9 mouse cellular contexts compared by ENCODE assay signal in the genomic region with DNA sequence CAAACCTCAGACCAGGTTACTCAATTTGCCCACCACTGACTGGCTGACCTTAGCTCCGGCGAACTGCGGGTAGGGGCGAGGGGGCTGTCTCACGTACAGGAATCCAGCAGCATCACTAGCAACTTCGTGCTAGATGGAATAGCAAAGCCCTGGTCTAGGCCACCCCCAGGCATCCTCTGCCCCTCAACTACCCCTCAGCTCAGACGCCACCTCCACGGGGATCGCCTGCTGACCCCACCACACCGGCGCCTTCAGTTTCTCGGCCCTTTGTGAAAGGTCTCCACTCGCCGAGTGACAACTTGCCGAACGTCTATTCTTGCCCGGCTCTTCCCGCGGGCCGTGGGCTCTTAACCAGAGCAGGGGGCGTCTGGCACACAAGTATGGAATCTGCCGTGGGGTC. TPM values are rescaled to one million over a fixed set of nuclear protein-coding genes. Genes with fewer than 3 reads are reported as not detected.
DNase-seq lines count a peak whose midpoint lies in the region; ATAC-seq and TF ChIP-seq lines count a peak whose summit lies in the region.
"Had no signal": no experiment of that assay in that cellular context is flagged by ENCODE, and none has a peak within 500 bp of the region (broad histone marks: within the 10 kb centered on the region; RNA-seq: fewer than 3 reads in every experiment).

No protein-coding gene starts in this region.

- TF ChIP-seq POLR2A in cerebellum, adult 2 months (IDR thresholded peaks at IDR 0.05; ENCODE audit: borderline replicate concordance, insufficient read depth, low read length), result no peak
- TF ChIP-seq POLR2A in thymus, adult 2 months (IDR thresholded peaks at IDR 0.05; ENCODE audit: control insufficient read depth, extremely low read depth, insufficient read depth, low read length, poor library complexity), result no peak

- no peaks in the 10 kb centered on the region for H3K9me3 ChIP-seq in limb, embryonic 12.5 days
- no peaks in the 10 kb centered on the region for H3K9me3 ChIP-seq in stomach, embryonic 15.5 days

- peak overlapping the region; percentile 72 for H3K9ac ChIP-seq in limb, embryonic 12.5 days (replicated peaks)
- H3K9ac ChIP-seq in stomach, embryonic 15.5 days, result peak overlapping the region; percentile 73

- H3K36me3 ChIP-seq in thymus, adult 2 months (ENCODE audit: control insufficient read depth, insufficient read depth, low read length), result no peaks in the 10 kb centered on the region
- H3K36me3 ChIP-seq in limb, embryonic 12.5 days, result peaks cover 7% of the 10 kb centered on the region; the same call in 1 of the 2 replicates
- H3K36me3 ChIP-seq in stomach, embryonic 15.5 days, result no peaks in the 10 kb centered on the region

- no peak for DNase-seq in cerebellum, adult 2 months
- no peak for DNase-seq in cerebellum, adult 11-12 months
- no peak for DNase-seq in thymus, adult 2 months
- DNase-seq in thymus, postnatal 14 days, result no peak
- no peak for DNase-seq in cerebellum, adult 9-11 months

- H3K4me3 ChIP-seq in cerebellum, adult 2 months (replicated peaks; ENCODE audit: insufficient read depth, low read depth, low read length), result peak overlapping the region; percentile 76
- H3K4me3 ChIP-seq in thymus, adult 2 months (ENCODE audit: control insufficient read depth, insufficient read depth, low read length), result peak overlapping the region; percentile 88
- H3K4me3 ChIP-seq in limb, embryonic 12.5 days (replicated peaks), result peak overlapping the region; percentile 67
- H3K4me3 ChIP-seq in stomach, embryonic 15.5 days (replicated peaks), result peak overlapping the region; percentile 75

- peak overlapping the region; percentile 89 for H3K4me2 ChIP-seq in limb, embryonic 12.5 days
- peak overlapping the region; percentile 89 for H3K4me2 ChIP-seq in stomach, embryonic 15.5 days

- no peak for TF ChIP-seq CTCF in cerebellum, adult 2 months (IDR thresholded peaks at IDR 0.05; ENCODE audit: borderline replicate concordance, insufficient read depth, low read depth, low read length)
- no peak for TF ChIP-seq CTCF in thymus, adult 2 months (IDR thresholded peaks at IDR 0.05; ENCODE audit: borderline replicate concordance, control insufficient read depth, extremely low read depth, insufficient read depth, low read length, poor library complexity)

- WGBS in cerebellum, adult 2 months, result under 1% methylated on average over 22 of the region's 22 CpGs
- WGBS in thymus, adult 2 months, result under 1% methylated on average over 22 of the region's 22 CpGs
- WGBS in limb, embryonic 12.5 days, result under 1% methylated on average over 22 of the region's 22 CpGs
- WGBS in stomach, embryonic 15.5 days, result 0% methylated on average over 22 of the region's 22 CpGs

- H3K27me3 ChIP-seq in cerebellum, adult 2 months (ENCODE audit: control insufficient read depth, insufficient read depth, low read length), result no peaks in the 10 kb centered on the region
- H3K27me3 ChIP-seq in thymus, adult 2 months (ENCODE audit: control insufficient read depth, insufficient read depth, low read length), result no peaks in the 10 kb centered on the region
- H3K27me3 ChIP-seq in limb, embryonic 12.5 days, result no peaks in the 10 kb centered on the region
- no peaks in the 10 kb centered on the region for H3K27me3 ChIP-seq in stomach, embryonic 15.5 days (replicated peaks)

- 0 out of 2 replicates have a peak, but pooled peaks have one; percentile 5 for ATAC-seq in limb, embryonic 12.5 days (ENCODE audit: insufficient number of reproducible peaks, insufficient read depth, low FRiP score, low TSS enrichment, low read depth)
- no peak for ATAC-seq in stomach, embryonic 15.5 days (ENCODE audit: insufficient read depth, low FRiP score, low read depth)
- no peak for ATAC-seq in megakaryocyte progenitor cell, adult 5-6 weeks (replicated peaks; ENCODE audit: poor library complexity)

- H3K4me1 ChIP-seq in cerebellum, adult 2 months (ENCODE audit: control insufficient read depth, insufficient read depth, low read length), result no peaks in the 10 kb centered on the region
- H3K4me1 ChIP-seq in thymus, adult 2 months (replicated peaks; ENCODE audit: control insufficient read depth, insufficient read depth, low read length), result peaks cover 12% of the 10 kb centered on the region
- peaks cover 8% of the 10 kb centered on the region for H3K4me1 ChIP-seq in limb, embryonic 12.5 days (replicated peaks)
- peaks cover 5% of the 10 kb centered on the region; the same call in 1 of the 2 replicates for H3K4me1 ChIP-seq in stomach, embryonic 15.5 days

- H3K27ac ChIP-seq in cerebellum, adult 2 months (ENCODE audit: insufficient read depth, low read length), result 0 out of 2 replicates have a peak overlapping the region, but pooled peaks have one; percentile 10
- H3K27ac ChIP-seq in thymus, adult 2 months (ENCODE audit: control insufficient read depth, insufficient read depth, low read length), result peak overlapping the region; percentile 46; the same call in 1 of the 2 replicates
- peak overlapping the region; percentile 84 for H3K27ac ChIP-seq in limb, embryonic 12.5 days
- peak overlapping the region; percentile 78 for H3K27ac ChIP-seq in stomach, embryonic 15.5 days

RNA-seq across cellular contexts. Expression of a gene that starts 0.6 kb away (rescaled TPM):
- 24.8 and 25.2 TPM in 2 replicates for polyA plus RNA-seq in cerebellum, adult 2 months (2012; rRNA removed)
- polyA plus RNA-seq in thymus, adult 2 months (2012; rRNA removed), result 127 and 145 TPM in 2 replicates
- 36.4 and 38.3 TPM in 2 replicates for polyA plus RNA-seq in limb, embryonic 12.5 days (2016; fragmentation: Nextera tagmentation; extraction: Ambion mirVana)
- polyA plus RNA-seq in stomach, embryonic 15.5 days (2015; fragmentation: Nextera tagmentation; extraction: Ambion mirVana), result 83.0 and 84.0 TPM in 2 replicates
- 14.5 and 27.8 TPM in 2 replicates for total RNA-seq in megakaryocyte progenitor cell, adult 5-6 weeks (2015)
- 33.8 and 41.0 TPM in 2 replicates for total RNA-seq in megakaryocyte progenitor cell, adult 5-6 weeks (2017)

RNA-seq across cellular contexts. Expression of a gene that starts 16.5 kb away (rescaled TPM):
- not detected in 2 replicates for polyA plus RNA-seq in cerebellum, adult 2 months (2012; rRNA removed)
- 0.17 and 0.36 TPM in 2 replicates for polyA plus RNA-seq in thymus, adult 2 months (2012; rRNA removed)
- polyA plus RNA-seq in limb, embryonic 12.5 days (2016; fragmentation: Nextera tagmentation; extraction: Ambion mirVana), result not detected in 2 replicates
- polyA plus RNA-seq in stomach, embryonic 15.5 days (2015; fragmentation: Nextera tagmentation; extraction: Ambion mirVana), result not detected in 2 replicates
- total RNA-seq in megakaryocyte progenitor cell, adult 5-6 weeks (2015), result not detected in 2 replicates
- total RNA-seq in megakaryocyte progenitor cell, adult 5-6 weeks (2017), result not detected in 2 replicates
- total RNA-seq: gastrocnemius, adult 8-10 months had no signal

RNA-seq across cellular contexts. Expression of a gene that starts 40.9 kb away (rescaled TPM):
- polyA plus RNA-seq in cerebellum, adult 2 months (2012; rRNA removed), result 0.08 TPM in 1 of 2 replicates, not detected in the other
- 0.11 and 0.16 TPM in 2 replicates for polyA plus RNA-seq in thymus, adult 2 months (2012; rRNA removed)
- not detected in 2 replicates for polyA plus RNA-seq in limb, embryonic 12.5 days (2016; fragmentation: Nextera tagmentation; extraction: Ambion mirVana)
- polyA plus RNA-seq in stomach, embryonic 15.5 days (2015; fragmentation: Nextera tagmentation; extraction: Ambion mirVana), result 0.26 and 0.31 TPM in 2 replicates
- not detected in 2 replicates for total RNA-seq in megakaryocyte progenitor cell, adult 5-6 weeks (2015)
- not detected in 2 replicates for total RNA-seq in megakaryocyte progenitor cell, adult 5-6 weeks (2017)

RNA-seq across cellular contexts. Expression of a gene that starts 51.9 kb away (rescaled TPM):
- 0.55 and 0.56 TPM in 2 replicates for polyA plus RNA-seq in cerebellum, adult 2 months (2012; rRNA removed)
- 3.6 and 4.3 TPM in 2 replicates for polyA plus RNA-seq in thymus, adult 2 months (2012; rRNA removed)
- 1.7 and 2.0 TPM in 2 replicates for polyA plus RNA-seq in limb, embryonic 12.5 days (2016; fragmentation: Nextera tagmentation; extraction: Ambion mirVana)
- polyA plus RNA-seq in stomach, embryonic 15.5 days (2015; fragmentation: Nextera tagmentation; extraction: Ambion mirVana), result 7.7 and 10.0 TPM in 2 replicates
- not detected in 2 replicates for total RNA-seq in megakaryocyte progenitor cell, adult 5-6 weeks (2015)
- total RNA-seq in megakaryocyte progenitor cell, adult 5-6 weeks (2017), result not detected in 2 replicates

RNA-seq across cellular contexts. Expression of a gene that starts 57.2 kb away (rescaled TPM):
- 0.52 and 0.84 TPM in 2 replicates for polyA plus RNA-seq in cerebellum, adult 2 months (2012; rRNA removed)
- polyA plus RNA-seq in thymus, adult 2 months (2012; rRNA removed), result not detected in 2 replicates
- 0.78 and 0.96 TPM in 2 replicates for polyA plus RNA-seq in limb, embryonic 12.5 days (2016; fragmentation: Nextera tagmentation; extraction: Ambion mirVana)
- polyA plus RNA-seq in stomach, embryonic 15.5 days (2015; fragmentation: Nextera tagmentation; extraction: Ambion mirVana), result 0.28 and 0.37 TPM in 2 replicates
- total RNA-seq in megakaryocyte progenitor cell, adult 5-6 weeks (2015), result not detected in 2 replicates
- 0.14 TPM in 1 of 2 replicates, not detected in the other for total RNA-seq in megakaryocyte progenitor cell, adult 5-6 weeks (2017)

Comparison
In these comparisons a context has a peak if more than half of its experiments do, and no peak if none do; other contexts are left out.
1. H3K27ac ChIP-seq: peak in every context shown above with its lines; median percentile 84 in limb, embryonic 12.5 days; 78 in stomach, embryonic 15.5 days; 46 in thymus, adult 2 months; 10 in cerebellum, adult 2 months.